Mouse (Mus musculus): ENCODE results near the gene Zscan25. TPM values are rescaled to one million over a fixed set of nuclear protein-coding genes. Genes with fewer than 3 reads are reported as not detected.

Zscan25 gene
- 0.46 and 0.57 TPM in 2 replicates for polyA plus RNA-seq (2015; fragmentation: Nextera tagmentation; extraction: Ambion mirVana)

DNA sequence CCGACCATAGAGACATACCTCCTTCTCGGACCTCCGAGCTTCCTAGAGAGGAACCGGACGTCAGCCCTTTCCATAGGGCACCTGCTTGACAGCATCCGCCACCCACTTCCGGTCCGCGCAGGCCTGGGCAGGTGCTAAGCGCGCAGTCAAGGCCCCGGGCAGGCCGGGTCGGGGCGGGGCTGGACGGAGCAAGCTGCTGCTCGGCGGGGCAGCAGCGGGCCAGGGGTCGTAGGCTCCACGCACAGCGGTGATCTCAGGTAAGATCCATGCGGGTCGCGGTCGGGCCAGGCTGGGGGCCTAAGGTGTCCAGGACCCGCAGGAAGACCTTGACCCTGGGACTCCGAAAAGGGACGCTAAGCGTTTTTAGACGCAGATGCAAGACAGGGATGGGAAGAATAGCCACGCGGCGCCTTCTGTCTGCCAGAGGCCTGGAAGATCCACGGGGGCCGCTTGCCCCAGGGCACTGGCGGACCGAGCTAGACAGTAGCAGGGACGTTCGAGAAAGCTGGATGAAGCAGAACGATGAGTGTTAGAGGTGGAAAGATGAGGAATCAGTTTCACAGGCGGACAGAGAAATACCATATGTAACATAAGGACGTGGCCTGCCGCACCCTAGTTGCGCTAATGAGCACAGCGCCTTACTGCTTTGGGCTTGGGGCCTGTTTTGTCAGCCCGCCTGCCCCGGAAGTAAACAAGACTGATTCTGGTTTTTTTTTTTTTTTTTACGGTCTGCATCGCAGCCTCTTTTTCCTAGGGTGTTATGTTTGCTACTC is at the start of gene Zscan25:
Zscan25 (plus strand) TSS at position 130 of the 773 bp plus-strand sequence.

DNA sequence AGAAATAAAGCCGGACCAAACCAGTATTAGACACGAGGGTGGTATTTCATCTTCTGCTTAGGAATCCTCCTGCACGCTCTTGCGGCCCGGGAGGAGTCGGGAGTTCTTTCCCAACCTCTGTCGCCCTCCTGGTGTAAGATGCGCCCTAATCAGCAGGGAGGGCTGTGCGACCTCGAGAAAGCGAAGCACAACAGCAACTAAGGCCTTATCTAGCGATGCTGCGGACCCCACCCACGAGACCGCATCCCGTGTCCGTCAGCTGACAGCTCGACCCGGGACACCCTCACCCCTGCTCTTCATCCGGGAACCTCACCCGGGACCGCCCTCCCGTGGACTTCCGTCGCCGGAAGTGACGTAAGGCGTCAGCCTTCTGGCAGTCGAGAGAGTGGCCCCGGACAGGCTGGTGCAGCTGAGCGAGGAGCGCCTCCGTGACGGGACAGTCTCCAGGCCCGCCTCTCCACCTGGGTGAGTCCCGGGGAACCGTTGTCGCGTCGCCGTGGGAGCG is 48.9 kb upstream of the Zscan25 start, which contains the start of gene Zfp655:
Zfp655 (plus strand) TSS at position 349 of the 505 bp plus-strand sequence.

Other genes with a start within 250 kb of the Zscan25 start
- not detected in 2 replicates for gene Gm4871, start 247.7 kb upstream of the Zscan25 start, polyA plus RNA-seq (2015; fragmentation: Nextera tagmentation; extraction: Ambion mirVana)
- not detected in 2 replicates for gene 1700018F24Rik, start 237.5 kb upstream of the Zscan25 start, polyA plus RNA-seq (2015; fragmentation: Nextera tagmentation; extraction: Ambion mirVana)
- 188 and 216 TPM in 2 replicates for gene Arpc1a, start 196.7 kb upstream of the Zscan25 start, polyA plus RNA-seq (2015; fragmentation: Nextera tagmentation; extraction: Ambion mirVana)
- not detected in 2 replicates for gene Kpna7, start 196.5 kb upstream of the Zscan25 start, polyA plus RNA-seq (2015; fragmentation: Nextera tagmentation; extraction: Ambion mirVana)
- gene Arpc1b, start 166.3 kb upstream of the Zscan25 start, polyA plus RNA-seq (2015; fragmentation: Nextera tagmentation; extraction: Ambion mirVana): 381 and 490 TPM in 2 replicates
- gene Pdap1, start 140.3 kb upstream of the Zscan25 start, polyA plus RNA-seq (2015; fragmentation: Nextera tagmentation; extraction: Ambion mirVana): 49.6 and 60.3 TPM in 2 replicates
- 127 and 128 TPM in 2 replicates for gene Bud31, start 140.1 kb upstream of the Zscan25 start, polyA plus RNA-seq (2015; fragmentation: Nextera tagmentation; extraction: Ambion mirVana)
- gene Ptcd1, start 113.4 kb upstream of the Zscan25 start, polyA plus RNA-seq (2015; fragmentation: Nextera tagmentation; extraction: Ambion mirVana): 8.5 TPM in 2 replicates
- 17.6 and 20.6 TPM in 2 replicates for gene Cpsf4, start 113.3 kb upstream of the Zscan25 start, polyA plus RNA-seq (2015; fragmentation: Nextera tagmentation; extraction: Ambion mirVana)
- 609 and 628 TPM in 2 replicates for gene Atp5j2, start 88.4 kb upstream of the Zscan25 start, polyA plus RNA-seq (2015; fragmentation: Nextera tagmentation; extraction: Ambion mirVana)
- gene Zkscan14, start 78.6 kb upstream of the Zscan25 start, polyA plus RNA-seq (2015; fragmentation: Nextera tagmentation; extraction: Ambion mirVana): 5.6 and 6.2 TPM in 2 replicates
- 5.3 and 5.5 TPM in 2 replicates for gene Zkscan5, start 75.9 kb upstream of the Zscan25 start, polyA plus RNA-seq (2015; fragmentation: Nextera tagmentation; extraction: Ambion mirVana)
- gene Zfp655, start 48.8 kb upstream of the Zscan25 start, polyA plus RNA-seq (2015; fragmentation: Nextera tagmentation; extraction: Ambion mirVana): 28.1 and 29.6 TPM in 2 replicates
- gene Cyp3a57, start 64.8 kb downstream of the Zscan25 start, polyA plus RNA-seq (2015; fragmentation: Nextera tagmentation; extraction: Ambion mirVana): 1.4 and 1.5 TPM in 2 replicates
- gene Cyp3a16, start 189.2 kb downstream of the Zscan25 start, polyA plus RNA-seq (2015; fragmentation: Nextera tagmentation; extraction: Ambion mirVana): 0.07 TPM in 1 of 2 replicates, not detected in the other

Measured in urinary bladder, postnatal 0 days (tissue).